8 mouse cellular contexts compared by ENCODE assay signal in the genomic region with DNA sequence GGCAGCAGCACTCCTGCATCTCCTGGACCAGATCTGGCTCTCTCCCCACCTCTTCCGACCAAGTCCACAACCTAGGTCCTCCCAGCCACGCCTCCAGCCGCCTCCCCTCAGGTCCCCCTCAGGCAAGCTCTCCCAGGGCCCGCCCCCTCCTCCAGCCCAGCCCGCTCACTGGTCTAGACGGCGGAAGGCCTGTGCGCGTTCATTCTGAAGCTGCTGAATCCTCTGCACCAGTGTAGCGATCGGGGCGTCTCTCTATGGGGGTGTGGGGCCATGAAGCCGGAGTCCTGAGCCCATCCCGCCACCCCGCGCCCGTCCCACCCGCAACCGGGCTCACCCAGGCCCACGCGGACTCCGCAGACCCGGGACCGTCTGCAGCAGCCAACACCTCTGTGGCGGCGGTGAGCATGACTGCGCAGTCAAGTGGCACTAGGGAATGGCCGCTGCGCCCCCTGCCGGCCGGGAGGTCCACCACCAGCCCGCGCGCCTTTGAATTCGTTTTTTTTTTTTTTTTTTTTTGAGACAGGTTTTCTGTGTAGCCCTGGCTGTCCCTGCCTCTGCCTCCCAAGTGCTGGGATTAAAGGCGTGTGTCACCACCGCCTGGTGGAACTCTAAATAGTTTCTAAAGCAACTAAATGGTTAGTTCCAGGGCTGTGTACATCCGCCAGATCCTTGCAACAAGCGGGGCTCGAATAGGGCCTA. TPM values are rescaled to one million over a fixed set of nuclear protein-coding genes. Genes with fewer than 3 reads are reported as not detected.
DNase-seq lines count a peak whose midpoint lies in the region; ATAC-seq lines count a peak whose summit lies in the region.

Gene Rex1bd (minus strand): TSS at position 425 of the 699 bp plus-strand sequence.

- ATAC-seq in hindbrain, embryonic 12.5 days (ENCODE audit: low FRiP score), result peak; percentile 85

- H3K27me3 ChIP-seq in hindbrain, embryonic 12.5 days, result peaks cover 28% of the 10 kb centered on the region

- WGBS in hindbrain, embryonic 12.5 days, result 1% methylated on average over 40 of the region's 40 CpGs

- peak within 1 kb of the TSS; percentile 94 for H3K27ac ChIP-seq in hindbrain, embryonic 12.5 days

- peak; percentile 99 for DNase-seq in Muller cell, postnatal 12 days (ENCODE audit: inconsistent ontology term)
- peak; percentile 94 for DNase-seq in cerebellum, adult 9-11 months
- DNase-seq in frontal cortex, postnatal 10 days (ENCODE audit: low spot score in 2 of 2), result peak; percentile 87 to 92
- DNase-seq in layer of hippocampus, postnatal 25 days (ENCODE audit: extremely low spot score in 1 of 2, low spot score in 1 of 2), result peak; percentile 95 to 98
- DNase-seq in lung, postnatal 25 days (ENCODE audit: low spot score), result peak; percentile 94
- peak; percentile 94 for DNase-seq in retina, embryonic 14.5 days (ENCODE audit: low spot score)
- DNase-seq in thymus, postnatal 4 days, result peak; percentile 97

- peaks cover 21% of the 10 kb centered on the region for H3K36me3 ChIP-seq in hindbrain, embryonic 12.5 days

- peak within 1 kb of the TSS; percentile 85 for H3K9ac ChIP-seq in hindbrain, embryonic 12.5 days

- peaks cover 43% of the 10 kb centered on the region for H3K4me1 ChIP-seq in hindbrain, embryonic 12.5 days

- H3K4me2 ChIP-seq in hindbrain, embryonic 12.5 days (replicated peaks), result peak within 1 kb of the TSS; percentile 87

- H3K4me3 ChIP-seq in hindbrain, embryonic 12.5 days, result peak within 1 kb of the TSS; percentile 74

- H3K9me3 ChIP-seq in hindbrain, embryonic 12.5 days (replicated peaks), result no peaks in the 10 kb centered on the region

RNA-seq across cellular contexts. Expression of gene Rex1bd, which starts in this region (rescaled TPM):
- 118 TPM in 2 replicates for polyA plus RNA-seq in hindbrain, embryonic 12.5 days (2016; fragmentation: Nextera tagmentation; extraction: Ambion mirVana)
- 100 to 1,000 TPM in 1 of 2 experiments, 10 to 100 TPM in 1; 91.1 to 101 TPM for total RNA-seq in layer of hippocampus, postnatal 25 days (2021)

Comparison
In these comparisons a context has a peak if more than half of its experiments do, and no peak if none do; other contexts are left out.
1. Peak in every context shown above with its lines: DNase-seq, ATAC-seq, H3K4me3 ChIP-seq and H3K27ac ChIP-seq.